Mouse (Mus musculus): ENCODE data around the gene Ctnnbl1. TPM values are rescaled to one million over a fixed set of nuclear protein-coding genes. Genes with fewer than 3 reads are reported as not detected.
A peak's percentile ranks its signal among the peaks of the same experiment; 100 is the strongest.

Ctnnbl1 gene
- polyA plus RNA-seq, 1 experiment from 2014 or later: 98.3 TPM

DNA sequence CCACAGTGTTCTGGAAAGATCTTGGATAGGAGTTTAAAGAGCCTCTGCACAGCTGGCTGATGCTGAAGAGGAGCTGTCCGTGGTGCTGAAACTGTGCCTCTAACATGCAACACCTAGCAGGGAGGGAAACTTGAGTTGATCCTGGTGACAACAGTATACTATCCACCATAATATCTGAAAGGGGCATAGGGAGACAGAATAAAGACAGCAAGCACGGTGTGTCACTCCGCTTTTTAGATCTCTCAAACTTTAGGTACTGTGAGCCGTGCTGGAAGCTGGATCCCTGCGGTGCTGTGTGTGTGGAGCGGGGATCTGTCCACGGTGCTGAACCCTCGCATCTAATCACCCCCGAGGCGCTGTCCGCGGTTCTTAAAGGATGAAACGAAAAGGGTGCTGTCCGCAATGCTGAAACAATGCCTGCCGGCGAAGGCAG lies 176.0 kb downstream of the Ctnnbl1 start:
- 0 out of 2 replicates have a peak, but pooled peaks have one; percentile 49 for ATAC-seq (replicated peaks; ENCODE audit: low FRiP score)
- 1% methylated on average over 16 of the region's 16 CpGs for WGBS

DNA sequence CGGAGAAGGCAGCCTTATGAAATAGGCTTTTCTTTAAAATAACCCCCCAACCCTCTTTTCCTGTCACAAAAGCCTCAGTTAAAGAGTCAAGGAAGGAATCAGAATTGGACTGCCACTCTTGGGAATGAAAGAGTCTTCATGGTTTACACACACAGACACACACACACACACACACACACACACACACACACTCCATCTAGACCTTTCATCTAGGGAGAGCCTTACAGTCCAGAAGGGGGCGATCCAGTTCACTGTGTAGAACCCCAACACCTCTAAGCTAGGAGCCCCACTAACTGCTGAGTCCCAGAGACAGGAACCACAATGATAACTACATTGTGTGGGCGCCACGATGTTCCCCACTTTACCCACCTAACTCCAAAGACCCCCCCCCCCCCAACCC lies 176.5 kb downstream of the Ctnnbl1 start:
- no peaks in the 10 kb centered on the region for H3K9me3 ChIP-seq (ENCODE audit: control insufficient read depth, low read length)
- H3K27me3 ChIP-seq (ENCODE audit: control insufficient read depth, insufficient read depth, low read length): peaks cover 26% of the 10 kb centered on the region
- no peak overlapping the region for H3K9ac ChIP-seq (ENCODE audit: low read length)
- H3K4me2 ChIP-seq (ENCODE audit: low read depth, low read length, severe bottlenecking): no peak overlapping the region
- H3K27ac ChIP-seq (ENCODE audit: low read depth, low read length): no peak overlapping the region
- ATAC-seq (replicated peaks; ENCODE audit: low FRiP score) (no peak), DNase-seq (ENCODE audit: low spot score) (no peak)
- no peak overlapping the region for H3K4me3 ChIP-seq (ENCODE audit: low read depth, low read length)
- peaks cover 7% of the 10 kb centered on the region for H3K4me1 ChIP-seq (replicated peaks; ENCODE audit: control insufficient read depth, insufficient read depth, low read length)
- no peaks in the 10 kb centered on the region for H3K36me3 ChIP-seq (ENCODE audit: control insufficient read depth, insufficient read depth, low read length)
- 2% methylated on average over 4 of the region's 4 CpGs for WGBS

More for the DNA sequence above, 176.0 kb downstream of the Ctnnbl1 start:
- H3K36me3 ChIP-seq (ENCODE audit: control insufficient read depth, insufficient read depth, low read length): no peaks in the 10 kb centered on the region
- H3K4me3 ChIP-seq (ENCODE audit: low read depth, low read length): no peak overlapping the region
- H3K4me1 ChIP-seq (replicated peaks; ENCODE audit: control insufficient read depth, insufficient read depth, low read length): peaks cover 7% of the 10 kb centered on the region; the same call in 1 of the 2 replicates
- H3K9me3 ChIP-seq (ENCODE audit: control insufficient read depth, low read length): no peaks in the 10 kb centered on the region
- peaks cover 26% of the 10 kb centered on the region for H3K27me3 ChIP-seq (ENCODE audit: control insufficient read depth, insufficient read depth, low read length)
- H3K4me2 ChIP-seq (ENCODE audit: low read depth, low read length, severe bottlenecking): no peak overlapping the region
- no peak overlapping the region for H3K9ac ChIP-seq (ENCODE audit: low read length)
- no peak overlapping the region for H3K27ac ChIP-seq (ENCODE audit: low read depth, low read length)
- DNase-seq (ENCODE audit: low spot score): peak; percentile 92

DNA sequence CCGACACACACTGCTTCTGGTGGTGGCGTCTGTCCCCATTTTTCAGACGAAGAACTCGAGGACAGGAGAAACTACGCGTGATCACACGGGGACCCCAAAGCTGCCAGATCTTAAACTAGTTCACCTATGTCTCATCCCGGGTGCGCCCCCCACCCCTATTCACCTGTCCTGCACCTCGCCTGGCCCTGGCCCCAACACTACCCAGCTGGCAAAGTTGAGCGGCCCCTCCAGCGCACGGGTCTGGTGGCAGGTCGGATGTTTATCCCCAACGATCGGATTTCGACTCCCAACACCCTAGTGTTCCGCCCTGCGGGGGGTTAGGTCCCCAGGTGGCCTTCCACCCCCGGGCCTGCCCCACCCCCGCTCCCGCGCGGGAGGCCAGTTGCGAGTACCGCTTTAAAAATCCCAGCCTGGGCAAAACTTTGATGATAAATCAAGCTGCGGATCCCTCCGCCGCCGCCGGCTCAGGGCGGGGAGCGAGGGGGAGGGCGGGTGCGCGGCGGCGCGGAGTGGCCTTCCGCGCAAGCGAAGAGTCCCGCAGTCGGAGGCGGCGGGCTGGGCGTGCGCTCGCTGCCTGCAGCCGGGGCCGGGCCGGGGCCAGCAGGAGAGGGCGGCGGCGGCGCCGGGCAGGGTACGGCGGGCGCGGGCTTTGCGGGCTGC lies 177.0 kb downstream of the Ctnnbl1 start, which contains the start of gene Vstm2l:
Gene Vstm2l, plus strand, starts transcription at position 549 of the 660 bp plus-strand sequence.
- H3K9me3 ChIP-seq (ENCODE audit: control insufficient read depth, low read length): no peaks in the 10 kb centered on the region
- no peaks in the 10 kb centered on the region for H3K36me3 ChIP-seq (ENCODE audit: control insufficient read depth, insufficient read depth, low read length)
- H3K4me3 ChIP-seq (ENCODE audit: low read depth, low read length): peak within 1 kb of the TSS; percentile 35
- WGBS: 3% methylated on average over 60 of the region's 62 CpGs
- H3K4me1 ChIP-seq (replicated peaks; ENCODE audit: control insufficient read depth, insufficient read depth, low read length): peaks cover 7% of the 10 kb centered on the region
- H3K27me3 ChIP-seq (ENCODE audit: control insufficient read depth, insufficient read depth, low read length): peaks cover 26% of the 10 kb centered on the region
- H3K4me2 ChIP-seq (ENCODE audit: low read depth, low read length, severe bottlenecking): peak within 1 kb of the TSS; percentile 57
- ATAC-seq (replicated peaks; ENCODE audit: low FRiP score) (peak; percentile 34; the same call in 1 of the 2 replicates), DNase-seq (ENCODE audit: low spot score) (peak; percentile 74)
- peak within 1 kb of the TSS; percentile 30; the same call in 1 of the 2 replicates for H3K9ac ChIP-seq (ENCODE audit: low read length)
- no peak within 1 kb of the TSS for H3K27ac ChIP-seq (ENCODE audit: low read depth, low read length)

DNA sequence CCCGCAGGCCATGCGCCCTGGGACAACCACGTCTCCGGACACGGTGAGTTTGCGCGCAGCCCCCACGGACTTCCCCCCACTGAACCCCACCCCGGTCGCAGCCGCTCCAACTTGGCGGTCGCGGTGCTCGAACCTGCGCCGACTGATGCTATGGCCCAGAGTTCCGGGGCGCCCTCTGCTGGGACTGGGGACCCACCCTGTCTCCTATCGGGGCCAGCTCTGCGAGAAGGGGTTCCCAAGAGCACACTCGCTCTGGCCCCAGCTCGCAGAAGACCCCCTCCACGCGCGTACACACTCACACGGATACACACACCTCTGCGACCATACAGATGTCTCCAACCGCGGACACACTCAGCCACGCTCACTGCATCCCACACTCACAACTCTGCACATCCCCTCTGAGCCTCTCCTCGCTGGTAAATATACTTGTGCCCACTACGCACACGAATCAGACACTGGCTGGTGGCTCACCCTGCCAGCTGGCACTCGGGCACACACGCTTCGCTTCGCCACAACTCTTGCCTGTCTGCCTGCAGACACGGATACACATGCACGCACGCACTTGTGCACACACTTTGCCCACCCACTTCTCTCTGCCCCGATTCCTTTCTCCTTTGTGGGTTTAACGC lies 177.8 kb downstream of the Ctnnbl1 start:
- Histone ChIP-seq H3K9me3 (ENCODE audit: control insufficient read depth, low read length) (no peaks in the 10 kb centered on the region), H3K4me2 (ENCODE audit: low read depth, low read length, severe bottlenecking) (peak overlapping the region; percentile 57), H3K4me3 (ENCODE audit: low read depth, low read length) (peak overlapping the region; percentile 35), H3K27ac (ENCODE audit: low read depth, low read length) (no peak overlapping the region), H3K36me3 (ENCODE audit: control insufficient read depth, insufficient read depth, low read length) (no peaks in the 10 kb centered on the region), H3K4me1 (replicated peaks; ENCODE audit: control insufficient read depth, insufficient read depth, low read length) (peaks cover 7% of the 10 kb centered on the region), H3K9ac (ENCODE audit: low read length) (peak overlapping the region; percentile 30; the same call in 1 of the 2 replicates), H3K27me3 (ENCODE audit: control insufficient read depth, insufficient read depth, low read length) (peaks cover 26% of the 10 kb centered on the region)
- 42% methylated on average over 43 of the region's 43 CpGs for WGBS
- 0 out of 2 replicates have a peak, but pooled peaks have one; percentile 10 for ATAC-seq (replicated peaks; ENCODE audit: low FRiP score)
- peak; percentile 67 for DNase-seq (ENCODE audit: low spot score)

DNA sequence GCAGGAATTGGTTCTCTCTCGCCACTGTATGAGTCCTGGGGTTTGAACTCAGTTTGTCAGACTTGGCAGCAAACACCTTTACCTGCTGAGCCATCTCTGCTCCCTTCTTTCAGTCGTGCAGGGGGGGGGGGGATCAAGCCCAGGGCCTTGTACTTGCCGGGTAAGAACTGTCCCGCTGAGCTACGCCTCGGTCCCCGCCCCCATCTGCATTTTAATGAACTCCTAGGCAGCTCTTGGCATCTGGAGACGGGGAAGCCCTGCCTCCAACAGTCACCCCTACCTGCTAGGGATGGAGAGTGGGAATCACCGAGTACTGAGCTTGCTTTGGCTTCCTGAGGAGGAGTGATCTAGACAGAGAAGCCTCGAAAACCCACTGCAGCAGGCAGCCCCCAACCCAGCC lies 181.3 kb downstream of the Ctnnbl1 start:
- Histone ChIP-seq H3K9ac (ENCODE audit: low read length) (no peak overlapping the region), H3K9me3 (ENCODE audit: control insufficient read depth, low read length) (no peaks in the 10 kb centered on the region), H3K36me3 (ENCODE audit: control insufficient read depth, insufficient read depth, low read length) (no peaks in the 10 kb centered on the region), H3K4me3 (ENCODE audit: low read depth, low read length) (no peak overlapping the region), H3K27me3 (ENCODE audit: control insufficient read depth, insufficient read depth, low read length) (peaks cover 25% of the 10 kb centered on the region), H3K4me1 (replicated peaks; ENCODE audit: control insufficient read depth, insufficient read depth, low read length) (peaks cover 11% of the 10 kb centered on the region), H3K4me2 (ENCODE audit: low read depth, low read length, severe bottlenecking) (no peak overlapping the region), H3K27ac (ENCODE audit: low read depth, low read length) (no peak overlapping the region)
- 5% methylated on average over 10 of the region's 10 CpGs for WGBS
- no peak for ATAC-seq (replicated peaks; ENCODE audit: low FRiP score)
- no peak for DNase-seq (ENCODE audit: low spot score)

DNA sequence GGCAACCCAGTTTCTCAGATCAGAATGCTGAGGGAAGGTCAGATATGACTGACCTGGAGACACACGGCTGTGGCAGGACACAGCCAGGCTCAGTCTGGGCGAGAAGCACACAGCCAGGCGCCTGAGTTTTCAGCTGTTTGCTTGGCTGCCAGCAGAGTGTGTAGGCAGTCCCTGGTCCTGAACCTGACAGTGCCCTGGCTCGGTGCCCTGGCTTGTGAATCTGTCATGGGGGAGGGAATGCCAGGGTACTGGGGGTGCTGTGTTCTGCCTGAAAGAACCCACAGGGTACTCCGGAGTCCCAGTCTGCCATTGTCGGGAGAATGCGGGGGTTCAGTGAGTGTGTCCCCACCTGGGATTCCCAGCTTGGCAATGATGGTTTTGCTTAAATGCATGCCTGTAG lies 184.3 kb downstream of the Ctnnbl1 start:
- H3K27me3 ChIP-seq (ENCODE audit: control insufficient read depth, insufficient read depth, low read length): 0 out of 2 replicates have a peak, but pooled peaks cover 2% of the 10 kb centered on the region
- no peaks in the 10 kb centered on the region for H3K36me3 ChIP-seq (ENCODE audit: control insufficient read depth, insufficient read depth, low read length)
- ATAC-seq (replicated peaks; ENCODE audit: low FRiP score) (no peak), DNase-seq (ENCODE audit: low spot score) (no peak)
- no peak overlapping the region for H3K4me2 ChIP-seq (ENCODE audit: low read depth, low read length, severe bottlenecking)
- H3K4me1 ChIP-seq (replicated peaks; ENCODE audit: control insufficient read depth, insufficient read depth, low read length): peaks cover 4% of the 10 kb centered on the region; the same call in 1 of the 2 replicates
- H3K27ac ChIP-seq (ENCODE audit: low read depth, low read length): no peak overlapping the region
- no peak overlapping the region for H3K4me3 ChIP-seq (ENCODE audit: low read depth, low read length)
- H3K9ac ChIP-seq (ENCODE audit: low read length): no peak overlapping the region
- H3K9me3 ChIP-seq (ENCODE audit: control insufficient read depth, low read length): no peaks in the 10 kb centered on the region
- WGBS: 82% methylated on average over 7 of the region's 7 CpGs

DNA sequence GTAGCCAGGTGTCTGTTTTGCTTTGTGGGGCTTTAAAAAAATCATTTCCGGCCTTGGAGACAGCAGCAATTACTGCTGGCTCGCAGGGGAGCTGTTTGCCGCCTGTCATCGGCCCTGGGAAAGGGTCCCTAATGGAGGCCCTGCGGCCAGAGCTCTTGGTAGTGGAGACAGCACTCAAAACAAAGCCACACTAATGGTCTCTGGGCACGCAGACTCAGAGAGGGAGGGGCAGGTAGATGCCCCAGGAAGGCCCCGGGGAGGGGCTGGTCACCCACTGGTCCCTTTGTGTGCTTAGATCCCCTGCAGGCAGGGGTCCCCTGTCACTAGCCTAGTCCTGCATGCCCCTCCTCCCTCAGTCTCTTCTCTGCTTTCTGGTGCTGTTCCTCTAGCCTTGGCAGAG lies 186.2 kb downstream of the Ctnnbl1 start:
- DNase-seq (ENCODE audit: low spot score) (no peak), ATAC-seq (replicated peaks; ENCODE audit: low FRiP score) (peak; percentile 42; the same call in 1 of the 2 replicates)
- H3K4me2 ChIP-seq (ENCODE audit: low read depth, low read length, severe bottlenecking): no peak overlapping the region
- H3K4me3 ChIP-seq (ENCODE audit: low read depth, low read length): no peak overlapping the region
- no peak overlapping the region for H3K9ac ChIP-seq (ENCODE audit: low read length)
- no peaks in the 10 kb centered on the region for H3K9me3 ChIP-seq (ENCODE audit: control insufficient read depth, low read length)
- H3K27ac ChIP-seq (ENCODE audit: low read depth, low read length): peak overlapping the region; percentile 38; the same call in 1 of the 2 replicates
- peaks cover 6% of the 10 kb centered on the region for H3K4me1 ChIP-seq (replicated peaks; ENCODE audit: control insufficient read depth, insufficient read depth, low read length)
- H3K36me3 ChIP-seq (ENCODE audit: control insufficient read depth, insufficient read depth, low read length): no peaks in the 10 kb centered on the region
- no peaks in the 10 kb centered on the region for H3K27me3 ChIP-seq (ENCODE audit: control insufficient read depth, insufficient read depth, low read length)
- 1% methylated on average over 7 of the region's 7 CpGs for WGBS

DNA sequence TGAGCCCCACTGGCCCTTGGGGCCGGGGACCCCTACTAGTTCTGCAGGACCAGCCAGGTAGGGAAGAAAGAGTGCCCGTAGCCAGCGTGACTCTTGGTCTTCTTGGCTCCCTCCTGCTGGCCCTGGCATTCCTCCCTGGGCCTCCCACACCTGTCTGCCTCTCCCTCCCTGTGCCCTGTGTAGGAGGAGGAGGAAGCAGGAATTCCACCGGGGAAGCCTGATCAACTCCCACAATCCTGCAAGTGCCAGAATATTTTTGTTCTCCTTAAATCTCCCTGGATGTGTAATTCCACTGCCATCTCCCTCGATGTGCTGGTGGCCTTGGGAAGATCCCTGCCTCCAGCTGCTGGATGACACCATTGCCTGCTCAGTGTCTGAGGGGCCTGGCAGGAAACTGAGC lies 187.3 kb downstream of the Ctnnbl1 start:
- DNase-seq (ENCODE audit: low spot score) (no peak), ATAC-seq (replicated peaks; ENCODE audit: low FRiP score) (no peak)
- Histone ChIP-seq H3K4me2 (ENCODE audit: low read depth, low read length, severe bottlenecking) (no peak overlapping the region), H3K36me3 (ENCODE audit: control insufficient read depth, insufficient read depth, low read length) (no peaks in the 10 kb centered on the region), H3K4me3 (ENCODE audit: low read depth, low read length) (no peak overlapping the region), H3K27ac (ENCODE audit: low read depth, low read length) (no peak overlapping the region), H3K9ac (ENCODE audit: low read length) (no peak overlapping the region), H3K4me1 (replicated peaks; ENCODE audit: control insufficient read depth, insufficient read depth, low read length) (peaks cover 6% of the 10 kb centered on the region; the same call in 1 of the 2 replicates), H3K27me3 (ENCODE audit: control insufficient read depth, insufficient read depth, low read length) (no peaks in the 10 kb centered on the region), H3K9me3 (ENCODE audit: control insufficient read depth, low read length) (no peaks in the 10 kb centered on the region)
- WGBS: 71% methylated on average over 5 of the region's 5 CpGs

Measured in forebrain, embryonic 11.5 days (tissue).